Mouse (Mus musculus) limb, embryonic 14.5 days (tissue): Measurements from ENCODE around the gene Ccdc65. TPM values are rescaled to one million over a fixed set of nuclear protein-coding genes. Genes with fewer than 3 reads are reported as not detected.

Experiments used
- ATAC-seq: fragments of 200-750 bp; cut with Nextera tagmentation; 2 replicates; pipeline ENCODE4 v1.8.0; 2017; ENCODE audit warnings: low read depth, moderate number of reproducible peaks, moderate TSS enrichment; ENCODE audit not compliant: low FRiP score
- DNase-seq: peaks from one replicate; pipeline ENCODE4 v3.0.0-alpha.2; 2015; ENCODE audit warnings: low spot score
- H3K27ac ChIP-seq: fragments of 300-500 bp; sonication (generic); replicated peaks from 2 replicates; pipeline ENCODE4 v1.5.1; 2014; ENCODE audit warnings: low read depth, mild to moderate bottlenecking, low read length, moderate library complexity, mixed read lengths
- H3K27me3 ChIP-seq: fragments of 300-500 bp; sonication (generic); 2 replicates; pipeline ENCODE4 v1.6.1; 2014; ENCODE audit warnings: low read length, mixed read lengths; ENCODE audit not compliant: control insufficient read depth, insufficient read depth
- H3K36me3 ChIP-seq: fragments of 300-500 bp; sonication (generic); 2 replicates; pipeline ENCODE4 v1.6.1; 2014; ENCODE audit warnings: mild to moderate bottlenecking, low read length, moderate library complexity, mixed read lengths; ENCODE audit not compliant: control insufficient read depth, insufficient read depth
- H3K4me1 ChIP-seq: fragments of 300-500 bp; sonication (generic); 2 replicates; pipeline ENCODE4 v1.6.1; 2014; ENCODE audit warnings: antibody characterized with exemption, low read length, mixed read lengths; ENCODE audit not compliant: control insufficient read depth, insufficient read depth
- H3K4me2 ChIP-seq: fragments of 300-500 bp; sonication (generic); replicated peaks from 2 replicates; pipeline ENCODE4 v1.6.1; 2014; ENCODE audit warnings: low read depth, mild to moderate bottlenecking, low read length, moderate library complexity; ENCODE audit not compliant: severe bottlenecking
- H3K4me3 ChIP-seq: fragments of 300-500 bp; sonication (generic); replicated peaks from 2 replicates; pipeline ENCODE4 v1.5.1; 2014; ENCODE audit warnings: low read length
- H3K9ac ChIP-seq: fragments of 300-500 bp; sonication (generic); 2 replicates; pipeline ENCODE4 v1.6.1; 2014; ENCODE audit warnings: mild to moderate bottlenecking, low read depth, low read length, moderate library complexity; ENCODE audit not compliant: severe bottlenecking
- H3K9me3 ChIP-seq: fragments of 300-500 bp; sonication (generic); 2 replicates; pipeline ENCODE4 v1.6.1; 2016; ENCODE audit warnings: low read length; ENCODE audit not compliant: control insufficient read depth
- POLR2A ChIP-seq: fragments of 200-500 bp; IDR thresholded peaks from 2 replicates; pipeline ENCODE4 v1.8.0; 2012; ENCODE audit warnings: inconsistent platforms, mild to moderate bottlenecking, moderate library complexity, borderline replicate concordance; ENCODE audit not compliant: insufficient read depth, insufficient read length; ENCODE audit errors: extremely low read depth
- WGBS: fragments of 180-500 bp; shearing (Covaris S2); extraction: QIAGEN DNeasy Blood & Tissue Kit; methylation state at CpG from one replicate; pipeline ENCODE4 v1.1.7; 2014; 5-methylcytosine and 5-hydroxymethylcytosine counted together
- polyA plus RNA-seq, 2 experiments: library from polyadenylated mRNA; depleted of rRNA in 1 of 2; stranded (reverse) in 1 of 2; unstranded in 1 of 2; fragments of >200 nt; fragmentation: Nextera tagmentation in 1 of 2; extraction: Ambion mirVana in 1 of 2; gene quantifications; 2 replicates each; pipeline versions ENCODE4 v1.2.1 to v1.2.3; 2012 to 2014

The Ccdc65 gene
- polyA plus RNA-seq (2012; rRNA removed), result 0.48 and 0.55 TPM in 2 replicates
- 0.40 and 0.87 TPM in 2 replicates for polyA plus RNA-seq (2014; fragmentation: Nextera tagmentation; extraction: Ambion mirVana)

- peak; percentile 89 for DNase-seq
- H3K9ac ChIP-seq, result 0 out of 2 replicates have a peak within 1 kb of the TSS, but pooled peaks have one; percentile 40
- H3K9me3 ChIP-seq, result no peaks in the 10 kb centered on the region
- peak within 1 kb of the TSS; percentile 57 for H3K4me2 ChIP-seq
- peak within 1 kb of the TSS; percentile 36 for H3K4me3 ChIP-seq
- ATAC-seq, result peak; percentile 63; the same call in 1 of the 2 replicates
- no peaks in the 10 kb centered on the region for H3K27me3 ChIP-seq
- 16% methylated on average over 16 of the region's 16 CpGs for whole genome bisulfite sequencing
- TF ChIP-seq POLR2A, result no peak
- no peak within 1 kb of the TSS for H3K27ac ChIP-seq
- no peaks in the 10 kb centered on the region for H3K36me3 ChIP-seq
- no peaks in the 10 kb centered on the region for H3K4me1 ChIP-seq
These were observed at the start of gene Ccdc65 for GRCm38 (mm10) chr15:98707766-98708372. TSS of gene Ccdc65 (plus strand) at chr15:98708207.

- Histone ChIP-seq H3K4me3 (peak overlapping the region; percentile 75), H3K27ac (peak overlapping the region; percentile 88), H3K9ac (peak overlapping the region; percentile 88), H3K9me3 (no peaks in the 10 kb centered on the region), H3K4me2 (peak overlapping the region; percentile 44), H3K27me3 (no peaks in the 10 kb centered on the region), H3K36me3 (peaks cover 25% of the 10 kb centered on the region), H3K4me1 (0 out of 2 replicates have a peak, but pooled peaks cover 6% of the 10 kb centered on the region)
- 2% methylated on average over 14 of the region's 14 CpGs for WGBS
- DNase-seq (no peak), ATAC-seq (no peak; the same call in 1 of the 2 replicates)
- TF ChIP-seq POLR2A, result no peak
These were observed 45.8 kb upstream of the Ccdc65 start for GRCm38 (mm10) chr15:98662198-98662566.

GRCm38 (mm10) chr15:98662567-98663545, 45.2 kb upstream of the Ccdc65 start, which contains the start of gene Ddx23:
TSS of gene Ddx23 (minus strand) at chr15:98662894.
- peak within 1 kb of the TSS; percentile 88 for H3K27ac ChIP-seq
- H3K9ac ChIP-seq, result peak within 1 kb of the TSS; percentile 88
- H3K4me2 ChIP-seq, result peak within 1 kb of the TSS; percentile 44
- ATAC-seq, result peak; percentile 97
- WGBS, result 5% methylated on average over 47 of the region's 48 CpGs
- no peaks in the 10 kb centered on the region for H3K27me3 ChIP-seq
- peak within 1 kb of the TSS; percentile 75 for H3K4me3 ChIP-seq
- peak; percentile 95 for DNase-seq
- 0 out of 2 replicates have a peak, but pooled peaks cover 6% of the 10 kb centered on the region for H3K4me1 ChIP-seq
- peak; percentile 77; the same call in 1 of the 2 replicates for TF ChIP-seq POLR2A
- peaks cover 19% of the 10 kb centered on the region for H3K36me3 ChIP-seq
- H3K9me3 ChIP-seq, result no peaks in the 10 kb centered on the region

GRCm38 (mm10) chr15:98664042-98664907, 43.7 kb upstream of the Ccdc65 start:
- ATAC-seq, result no peak
- Histone ChIP-seq H3K4me3 (no peak overlapping the region), H3K27ac (no peak overlapping the region), H3K27me3 (no peaks in the 10 kb centered on the region), H3K9me3 (no peaks in the 10 kb centered on the region), H3K36me3 (peaks cover 7% of the 10 kb centered on the region; the same call in 1 of the 2 replicates), H3K4me2 (no peak overlapping the region), H3K9ac (no peak overlapping the region), H3K4me1 (0 out of 2 replicates have a peak, but pooled peaks cover 6% of the 10 kb centered on the region)
- WGBS, result 76% methylated on average over 11 of the region's 11 CpGs
- DNase-seq, result peak; percentile 60
- no peak for TF ChIP-seq POLR2A
